Mouse (Mus musculus): ENCODE measurements around the gene AC129217.1. TPM values are rescaled to one million over a fixed set of nuclear protein-coding genes. Genes with fewer than 3 reads are reported as not detected.

Gene AC129217.1
- polyA plus RNA-seq, 1 experiment: not detected

Other genes starting within 250 kb of the AC129217.1 start
- 18.5 TPM in 2 replicates for gene Slc22a8, start 238.5 kb upstream of the AC129217.1 start, polyA plus RNA-seq (2012; rRNA removed)
- 8.8 and 12.0 TPM in 2 replicates for gene Slc22a6, start 211.7 kb upstream of the AC129217.1 start, polyA plus RNA-seq (2012; rRNA removed)
- 11.4 and 16.1 TPM in 2 replicates for gene Chrm1, start 166.0 kb upstream of the AC129217.1 start, polyA plus RNA-seq (2012; rRNA removed)
- 156 and 158 TPM in 2 replicates for gene Slc3a2, start 106.4 kb upstream of the AC129217.1 start, polyA plus RNA-seq (2012; rRNA removed)
- 64.1 and 65.4 TPM in 2 replicates for gene Wdr74, start 93.9 kb upstream of the AC129217.1 start, polyA plus RNA-seq (2012; rRNA removed)
- 2.1 and 2.2 TPM in 2 replicates for gene 1700092M07Rik, start 89.1 kb upstream of the AC129217.1 start, polyA plus RNA-seq (2012; rRNA removed)
- 115 and 123 TPM in 2 replicates for gene Stx5a, start 88.4 kb upstream of the AC129217.1 start, polyA plus RNA-seq (2012; rRNA removed)
- 174 and 185 TPM in 2 replicates for gene Nxf1, start 72.7 kb upstream of the AC129217.1 start, polyA plus RNA-seq (2012; rRNA removed)
- 207 and 209 TPM in 2 replicates for gene Tmem223, start 58.8 kb upstream of the AC129217.1 start, polyA plus RNA-seq (2012; rRNA removed)
- 21.0 and 23.1 TPM in 2 replicates for gene Tmem179b, start 55.3 kb upstream of the AC129217.1 start, polyA plus RNA-seq (2012; rRNA removed)
- 25.5 and 26.5 TPM in 2 replicates for gene Taf6l, start 43.4 kb upstream of the AC129217.1 start, polyA plus RNA-seq (2012; rRNA removed)
- gene Polr2g, start 31.2 kb upstream of the AC129217.1 start, polyA plus RNA-seq (2012; rRNA removed): 155 TPM in 2 replicates
- gene Zbtb3, start 27.2 kb upstream of the AC129217.1 start, polyA plus RNA-seq (2012; rRNA removed): 6.4 and 6.6 TPM in 2 replicates
- gene Ttc9c, start 10.4 kb upstream of the AC129217.1 start, polyA plus RNA-seq (2012; rRNA removed): 51.9 and 52.3 TPM in 2 replicates
- gene Hnrnpul2, start 9.8 kb upstream of the AC129217.1 start, polyA plus RNA-seq (2012; rRNA removed): 80.3 and 80.6 TPM in 2 replicates
- gene Bscl2, start 7.7 kb downstream of the AC129217.1 start, polyA plus RNA-seq (2012; rRNA removed): 100 and 106 TPM in 2 replicates
- gene Gng3, start 9.4 kb downstream of the AC129217.1 start, polyA plus RNA-seq (2012; rRNA removed): 313 and 316 TPM in 2 replicates
- 1.2 and 1.4 TPM in 2 replicates for gene Lrrn4cl, start 21.0 kb downstream of the AC129217.1 start, polyA plus RNA-seq (2012; rRNA removed)
- 128 and 129 TPM in 2 replicates for gene Ubxn1, start 41.7 kb downstream of the AC129217.1 start, polyA plus RNA-seq (2012; rRNA removed)
- gene Uqcc3, start 51.1 kb downstream of the AC129217.1 start, polyA plus RNA-seq (2012; rRNA removed): 54.5 and 56.5 TPM in 2 replicates
- 4.0 and 5.1 TPM in 2 replicates for gene Lbhd1, start 54.0 kb downstream of the AC129217.1 start, polyA plus RNA-seq (2012; rRNA removed)
- not detected in 2 replicates for gene Gm49403, start 54.2 kb downstream of the AC129217.1 start, polyA plus RNA-seq (2012; rRNA removed)
- 44.6 and 52.3 TPM in 2 replicates for gene 1810009A15Rik, start 59.1 kb downstream of the AC129217.1 start, polyA plus RNA-seq (2012; rRNA removed)
- gene Gm49416, start 59.2 kb downstream of the AC129217.1 start, polyA plus RNA-seq (2012; rRNA removed): 0.23 and 0.32 TPM in 2 replicates
- gene Ints5, start 63.2 kb downstream of the AC129217.1 start, polyA plus RNA-seq (2012; rRNA removed): 20.6 and 22.9 TPM in 2 replicates
- gene Ganab, start 68.3 kb downstream of the AC129217.1 start, polyA plus RNA-seq (2012; rRNA removed): 125 and 128 TPM in 2 replicates
- gene B3gat3, start 90.6 kb downstream of the AC129217.1 start, polyA plus RNA-seq (2012; rRNA removed): 131 and 145 TPM in 2 replicates
- 2.1 and 2.3 TPM in 2 replicates for gene Rom1, start 99.6 kb downstream of the AC129217.1 start, polyA plus RNA-seq (2012; rRNA removed)
- gene Eml3, start 99.8 kb downstream of the AC129217.1 start, polyA plus RNA-seq (2012; rRNA removed): 11.1 and 13.1 TPM in 2 replicates
- gene Mta2, start 112.1 kb downstream of the AC129217.1 start, polyA plus RNA-seq (2012; rRNA removed): 36.2 and 38.4 TPM in 2 replicates
- gene Tut1, start 124.1 kb downstream of the AC129217.1 start, polyA plus RNA-seq (2012; rRNA removed): 22.9 TPM in 2 replicates
- 385 and 395 TPM in 2 replicates for gene Eef1g, start 137.3 kb downstream of the AC129217.1 start, polyA plus RNA-seq (2012; rRNA removed)
- gene Ahnak, start 159.5 kb downstream of the AC129217.1 start, polyA plus RNA-seq (2012; rRNA removed): 4.7 TPM in 2 replicates

Measured in central nervous system, embryonic 18 days (tissue).